Mouse (Mus musculus): ENCODE measurements at regions not wholly inside any gene's neighbourhood (a gene's known extent, or its start where the extent isn't known, plus 50 kb on each side); places are given as distances from the start of the nearest gene placed in this dataset.

DNA sequence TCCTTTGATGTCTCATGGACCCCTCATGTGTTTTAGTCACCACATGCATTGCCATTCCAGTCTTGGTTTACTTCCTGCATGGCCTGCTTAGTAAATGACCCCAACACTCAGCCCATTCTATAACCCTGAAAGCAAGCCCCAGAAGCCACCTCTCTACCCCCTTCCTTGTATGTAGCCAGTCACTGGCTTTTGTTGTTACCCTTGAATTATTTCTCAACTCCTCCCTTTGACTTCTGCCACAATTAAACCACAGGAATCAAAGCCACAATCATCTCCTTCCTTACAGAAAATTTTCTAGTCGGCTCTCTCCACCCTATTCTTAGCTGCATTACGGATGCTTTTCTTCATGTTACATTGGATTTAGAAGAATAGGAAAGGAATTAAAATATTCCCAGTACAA, 207.7 kb downstream of the Nfkbiz start:
- ATAC-seq (ENCODE audit: low FRiP score), result no peak
- Histone ChIP-seq H3K27me3 (ENCODE audit: control insufficient read depth, insufficient read depth, low read length) (no peaks in the 10 kb centered on the region), H3K9ac (no peak overlapping the region), H3K4me1 (replicated peaks; ENCODE audit: control insufficient read depth, insufficient read depth, low read length) (no peaks in the 10 kb centered on the region), H3K36me3 (replicated peaks; ENCODE audit: control insufficient read depth, insufficient read depth) (no peaks in the 10 kb centered on the region), H3K4me2 (replicated peaks) (no peak overlapping the region), H3K4me3 (replicated peaks; ENCODE audit: low read length) (no peak overlapping the region), H3K27ac (no peak overlapping the region), H3K9me3 (ENCODE audit: control insufficient read depth, low read length) (peaks cover 6% of the 10 kb centered on the region; the same call in 1 of the 2 replicates)
- 66% methylated on average over 2 of the region's 2 CpGs for WGBS
- DNase-seq (ENCODE audit: low spot score), result no peak

DNA sequence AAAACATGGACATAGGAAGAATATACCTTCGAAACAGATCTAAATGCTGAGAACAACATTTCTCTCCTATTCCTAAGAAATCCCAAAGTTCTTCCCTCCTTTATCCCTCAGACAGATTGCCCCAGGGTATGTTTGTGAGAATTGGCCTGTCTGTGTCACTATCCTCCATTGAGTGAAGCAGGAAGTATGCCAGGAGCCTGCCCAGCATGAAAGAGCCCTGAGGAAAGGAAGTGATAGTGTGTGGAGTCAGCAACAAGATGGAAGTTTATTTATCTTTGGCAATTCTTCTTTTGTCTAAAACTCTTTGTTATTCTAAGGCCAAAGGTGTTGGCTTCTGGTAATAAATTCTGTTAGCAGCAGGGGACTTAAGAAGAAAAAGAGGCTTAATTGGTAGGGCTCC, 211.2 kb downstream of the Nfkbiz start:
- no peak for DNase-seq (ENCODE audit: low spot score)
- no peaks in the 10 kb centered on the region for H3K4me1 ChIP-seq (replicated peaks; ENCODE audit: control insufficient read depth, insufficient read depth, low read length)
- H3K4me3 ChIP-seq (replicated peaks; ENCODE audit: low read length), result no peak overlapping the region
- 94% methylated on average over 1 of the region's 1 CpGs for WGBS
- H3K36me3 ChIP-seq (replicated peaks; ENCODE audit: control insufficient read depth, insufficient read depth), result no peaks in the 10 kb centered on the region
- H3K9me3 ChIP-seq (ENCODE audit: control insufficient read depth, low read length), result peaks cover 6% of the 10 kb centered on the region; the same call in 1 of the 2 replicates
- no peak overlapping the region for H3K4me2 ChIP-seq (replicated peaks)
- no peaks in the 10 kb centered on the region for H3K27me3 ChIP-seq (ENCODE audit: control insufficient read depth, insufficient read depth, low read length)
- H3K27ac ChIP-seq, result no peak overlapping the region
- no peak for ATAC-seq (ENCODE audit: low FRiP score)
- H3K9ac ChIP-seq, result no peak overlapping the region

DNA sequence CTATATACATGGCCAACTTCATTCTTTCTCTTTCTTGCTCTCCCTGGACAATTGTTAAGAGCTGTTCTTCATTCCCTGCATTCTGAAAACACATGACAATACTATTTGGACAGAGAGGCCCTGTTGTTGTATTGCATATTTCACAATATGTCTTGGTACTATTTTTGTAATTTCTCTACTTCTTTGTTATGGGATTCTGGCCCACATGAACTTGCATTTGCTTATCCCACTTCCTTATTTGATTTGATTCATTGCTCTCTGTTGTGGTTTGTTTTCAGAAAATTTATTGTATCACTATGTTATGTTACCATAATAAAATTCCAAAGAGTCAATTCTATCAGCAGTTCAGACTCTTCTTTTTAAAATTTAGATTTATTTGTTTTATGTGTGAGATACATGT, 215.3 kb downstream of the Nfkbiz start:
- no peaks in the 10 kb centered on the region for H3K4me1 ChIP-seq (replicated peaks; ENCODE audit: control insufficient read depth, insufficient read depth, low read length)
- H3K9ac ChIP-seq, result no peak overlapping the region
- ATAC-seq (ENCODE audit: low FRiP score), result no peak
- DNase-seq (ENCODE audit: low spot score), result no peak
- no peak overlapping the region for H3K4me3 ChIP-seq (replicated peaks; ENCODE audit: low read length)
- H3K9me3 ChIP-seq (ENCODE audit: control insufficient read depth, low read length), result peaks cover 6% of the 10 kb centered on the region; the same call in 1 of the 2 replicates
- H3K27ac ChIP-seq, result no peak overlapping the region
- no peak overlapping the region for H3K4me2 ChIP-seq (replicated peaks)
- H3K36me3 ChIP-seq (replicated peaks; ENCODE audit: control insufficient read depth, insufficient read depth), result no peaks in the 10 kb centered on the region
- no peaks in the 10 kb centered on the region for H3K27me3 ChIP-seq (ENCODE audit: control insufficient read depth, insufficient read depth, low read length)

DNA sequence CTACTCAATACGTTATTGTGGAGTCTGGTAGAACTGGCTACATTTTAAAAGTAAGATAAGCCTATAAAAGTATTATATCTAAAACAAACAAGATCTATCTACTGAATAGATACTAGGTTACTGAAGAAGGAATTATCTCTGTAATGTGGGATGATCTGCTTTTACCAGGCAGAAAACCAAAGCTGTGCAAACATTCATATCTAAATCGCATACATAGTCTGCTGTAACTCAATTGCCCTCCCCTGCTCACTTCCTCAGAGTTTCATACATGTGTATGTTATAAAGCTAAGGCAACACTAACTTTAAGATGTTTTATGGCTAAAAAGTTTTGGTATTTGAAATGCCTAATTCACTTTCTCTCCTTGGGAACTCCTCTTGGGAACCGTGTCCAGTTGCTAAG, 219.0 kb downstream of the Nfkbiz start:
- DNase-seq (ENCODE audit: low spot score), result no peak
- Histone ChIP-seq H3K4me1 (replicated peaks; ENCODE audit: control insufficient read depth, insufficient read depth, low read length) (no peaks in the 10 kb centered on the region), H3K4me2 (replicated peaks) (no peak overlapping the region), H3K36me3 (replicated peaks; ENCODE audit: control insufficient read depth, insufficient read depth) (no peaks in the 10 kb centered on the region), H3K9ac (no peak overlapping the region), H3K9me3 (ENCODE audit: control insufficient read depth, low read length) (no peaks in the 10 kb centered on the region), H3K27ac (no peak overlapping the region), H3K4me3 (replicated peaks; ENCODE audit: low read length) (no peak overlapping the region), H3K27me3 (ENCODE audit: control insufficient read depth, insufficient read depth, low read length) (no peaks in the 10 kb centered on the region)
- WGBS, result 78% methylated on average over 3 of the region's 3 CpGs
- no peak for ATAC-seq (ENCODE audit: low FRiP score)

DNA sequence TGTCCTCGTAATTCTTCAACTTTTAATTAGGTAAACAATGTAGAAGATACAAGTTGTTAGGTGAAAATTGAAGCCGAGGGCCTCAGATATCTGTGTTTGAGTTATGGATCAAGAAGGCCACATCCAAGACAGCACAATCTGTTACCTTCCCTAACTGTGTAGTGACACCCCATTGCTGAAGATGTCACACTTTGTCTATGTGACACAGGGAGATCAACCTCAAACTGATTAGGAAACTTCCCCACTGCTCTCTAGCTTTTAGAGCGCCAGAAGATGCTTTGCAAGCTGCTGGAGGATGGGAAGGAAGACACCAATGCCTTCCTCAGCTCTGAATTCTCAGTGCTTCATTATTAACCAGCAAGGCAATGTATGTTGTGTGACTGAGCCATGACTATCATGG, 220.7 kb downstream of the Nfkbiz start:
- H3K36me3 ChIP-seq (replicated peaks; ENCODE audit: control insufficient read depth, insufficient read depth), result no peaks in the 10 kb centered on the region
- no peaks in the 10 kb centered on the region for H3K4me1 ChIP-seq (replicated peaks; ENCODE audit: control insufficient read depth, insufficient read depth, low read length)
- WGBS, result 93% methylated on average over 3 of the region's 3 CpGs
- H3K4me3 ChIP-seq (replicated peaks; ENCODE audit: low read length), result no peak overlapping the region
- H3K9me3 ChIP-seq (ENCODE audit: control insufficient read depth, low read length), result no peaks in the 10 kb centered on the region
- DNase-seq (ENCODE audit: low spot score), result no peak
- no peak overlapping the region for H3K4me2 ChIP-seq (replicated peaks)
- H3K27ac ChIP-seq, result no peak overlapping the region
- ATAC-seq (ENCODE audit: low FRiP score), result no peak
- H3K27me3 ChIP-seq (ENCODE audit: control insufficient read depth, insufficient read depth, low read length), result no peaks in the 10 kb centered on the region
- no peak overlapping the region for H3K9ac ChIP-seq

DNA sequence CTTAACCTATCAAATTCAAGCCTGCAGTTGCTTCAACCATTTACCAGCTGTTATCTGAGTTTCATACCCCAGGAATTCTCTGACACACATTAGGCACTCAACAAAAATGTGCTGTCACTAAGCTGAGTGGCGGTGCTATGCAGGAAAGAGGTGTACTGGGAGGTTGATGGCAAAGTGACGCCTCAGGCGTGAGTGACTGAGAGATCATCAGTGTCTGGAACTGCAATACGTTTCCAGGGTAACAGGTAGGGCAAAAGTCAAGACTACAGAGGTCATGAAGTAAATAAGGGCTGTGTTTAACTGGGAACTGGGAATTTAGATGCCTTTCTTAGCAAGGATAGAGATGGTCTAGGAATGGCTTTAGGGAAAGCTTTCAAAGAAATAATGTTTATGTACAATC, 221.2 kb downstream of the Nfkbiz start:
- ATAC-seq (ENCODE audit: low FRiP score), result no peak
- no peaks in the 10 kb centered on the region for H3K9me3 ChIP-seq (ENCODE audit: control insufficient read depth, low read length)
- no peaks in the 10 kb centered on the region for H3K36me3 ChIP-seq (replicated peaks; ENCODE audit: control insufficient read depth, insufficient read depth)
- WGBS, result 67% methylated on average over 4 of the region's 4 CpGs
- H3K9ac ChIP-seq, result no peak overlapping the region
- no peak for DNase-seq (ENCODE audit: low spot score)
- H3K27ac ChIP-seq, result no peak overlapping the region
- no peak overlapping the region for H3K4me2 ChIP-seq (replicated peaks)
- H3K4me1 ChIP-seq (replicated peaks; ENCODE audit: control insufficient read depth, insufficient read depth, low read length), result no peaks in the 10 kb centered on the region
- no peaks in the 10 kb centered on the region for H3K27me3 ChIP-seq (ENCODE audit: control insufficient read depth, insufficient read depth, low read length)
- no peak overlapping the region for H3K4me3 ChIP-seq (replicated peaks; ENCODE audit: low read length)

DNA sequence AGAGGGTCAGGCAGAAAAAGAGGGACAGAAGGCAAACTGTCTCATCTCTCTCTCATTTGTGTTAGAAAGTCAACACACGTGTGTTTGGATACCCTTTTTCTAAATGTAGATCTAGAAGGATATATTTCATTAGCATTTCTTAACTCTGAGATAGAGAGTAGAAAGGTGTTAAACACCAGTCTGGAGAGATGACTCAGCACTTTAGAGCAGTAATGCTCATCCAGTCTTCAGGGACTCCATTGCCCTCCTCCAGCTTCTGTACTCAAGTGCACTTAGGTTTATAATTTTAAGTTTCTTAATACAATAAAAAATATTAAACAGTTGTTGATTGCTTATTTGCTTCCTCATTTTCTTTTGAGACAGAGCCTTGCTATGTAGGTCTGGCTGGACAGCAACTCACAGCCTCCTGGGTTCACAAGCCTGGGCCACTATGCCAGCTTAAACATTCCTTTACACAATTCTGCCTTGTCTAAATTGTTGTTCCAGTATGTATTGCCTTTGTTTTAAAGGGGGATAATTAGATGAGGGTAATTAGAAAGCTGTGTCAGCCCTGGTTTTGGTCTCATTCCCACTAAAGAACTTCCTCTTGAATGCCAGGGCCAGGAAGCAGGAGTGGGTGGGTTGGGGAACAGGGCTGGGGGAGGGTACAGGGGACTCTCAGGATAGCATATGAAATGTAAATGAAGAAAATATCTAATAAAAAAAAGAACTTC, 222.1 kb downstream of the Nfkbiz start:
- Histone ChIP-seq H3K4me3 (replicated peaks; ENCODE audit: low read length) (no peak overlapping the region), H3K36me3 (replicated peaks; ENCODE audit: control insufficient read depth, insufficient read depth) (no peaks in the 10 kb centered on the region), H3K9me3 (ENCODE audit: control insufficient read depth, low read length) (no peaks in the 10 kb centered on the region), H3K27ac (no peak overlapping the region), H3K4me2 (replicated peaks) (no peak overlapping the region), H3K9ac (no peak overlapping the region), H3K4me1 (replicated peaks; ENCODE audit: control insufficient read depth, insufficient read depth, low read length) (no peaks in the 10 kb centered on the region), H3K27me3 (ENCODE audit: control insufficient read depth, insufficient read depth, low read length) (no peaks in the 10 kb centered on the region)
- WGBS, result 79% methylated on average over 1 of the region's 1 CpGs
- no peak for DNase-seq (ENCODE audit: low spot score)
- ATAC-seq (ENCODE audit: low FRiP score), result no peak

DNA sequence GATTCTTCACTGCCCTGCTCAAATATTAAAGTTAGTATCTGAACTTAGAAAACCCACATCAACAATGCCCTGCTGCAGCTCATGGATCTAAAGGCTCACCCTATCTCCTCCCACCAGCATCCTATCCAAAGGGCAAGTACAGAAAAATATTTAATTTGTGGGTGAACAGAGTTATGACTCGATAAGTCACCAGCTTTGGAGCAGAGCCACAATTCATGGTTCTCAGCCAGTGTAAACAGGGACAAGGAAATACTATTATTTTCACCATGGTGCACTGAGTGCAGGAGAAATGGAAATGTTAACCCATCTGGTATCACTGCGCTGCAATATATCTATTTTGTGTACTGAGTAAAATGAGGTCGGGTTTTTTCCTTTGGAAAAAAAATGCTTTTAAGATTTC, 225.8 kb downstream of the Nfkbiz start:
- H3K27ac ChIP-seq, result no peak overlapping the region
- WGBS, result 91% methylated on average over 3 of the region's 3 CpGs
- H3K4me1 ChIP-seq (replicated peaks; ENCODE audit: control insufficient read depth, insufficient read depth, low read length), result no peaks in the 10 kb centered on the region
- DNase-seq (ENCODE audit: low spot score) (no peak), ATAC-seq (ENCODE audit: low FRiP score) (no peak)
- H3K27me3 ChIP-seq (ENCODE audit: control insufficient read depth, insufficient read depth, low read length), result no peaks in the 10 kb centered on the region
- H3K4me3 ChIP-seq (replicated peaks; ENCODE audit: low read length), result no peak overlapping the region
- no peak overlapping the region for H3K9ac ChIP-seq
- H3K9me3 ChIP-seq (ENCODE audit: control insufficient read depth, low read length), result no peaks in the 10 kb centered on the region
- no peaks in the 10 kb centered on the region for H3K36me3 ChIP-seq (replicated peaks; ENCODE audit: control insufficient read depth, insufficient read depth)
- no peak overlapping the region for H3K4me2 ChIP-seq (replicated peaks)

DNA sequence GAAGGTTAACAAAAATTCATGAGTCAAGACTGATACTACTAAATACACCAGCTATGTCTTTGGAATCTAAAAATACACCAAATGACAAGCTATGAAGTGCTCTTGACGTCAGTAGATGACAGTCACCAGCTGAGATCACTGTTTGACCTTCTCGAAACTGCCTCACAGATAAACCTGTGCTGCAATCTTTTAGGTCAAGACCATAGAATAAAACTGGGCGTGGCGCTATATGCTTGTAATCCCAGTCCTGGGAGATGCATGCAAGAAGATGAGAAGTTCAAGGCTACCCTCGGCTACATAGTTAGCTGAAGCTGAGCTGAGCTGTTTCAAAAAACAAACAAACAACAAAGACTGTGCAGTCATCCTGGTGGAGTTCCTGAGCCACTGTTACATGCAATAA, 226.7 kb downstream of the Nfkbiz start:
- 90% methylated on average over 5 of the region's 5 CpGs for WGBS
- no peak for DNase-seq (ENCODE audit: low spot score)

DNA sequence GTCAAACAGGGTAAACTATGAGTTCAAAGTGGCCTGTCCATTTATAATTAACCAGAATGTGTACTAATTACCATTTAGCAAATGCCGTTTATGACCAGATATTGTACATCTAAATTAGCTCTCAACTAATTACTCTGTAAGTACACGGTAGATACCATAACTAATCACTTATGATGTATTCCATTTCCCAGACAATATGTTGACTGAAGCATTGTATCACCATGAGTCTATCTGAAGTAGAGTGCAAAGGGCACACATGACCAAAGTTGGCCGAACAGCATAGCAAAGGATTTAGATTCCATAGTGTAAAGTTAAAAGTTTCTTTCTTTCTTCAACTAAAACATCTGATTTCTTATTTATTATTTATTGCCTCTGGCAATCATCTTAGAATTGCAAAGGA, 227.5 kb downstream of the Nfkbiz start:
- Histone ChIP-seq H3K4me2 (replicated peaks) (no peak overlapping the region), H3K4me1 (replicated peaks; ENCODE audit: control insufficient read depth, insufficient read depth, low read length) (no peaks in the 10 kb centered on the region), H3K4me3 (replicated peaks; ENCODE audit: low read length) (no peak overlapping the region), H3K27ac (no peak overlapping the region), H3K27me3 (ENCODE audit: control insufficient read depth, insufficient read depth, low read length) (no peaks in the 10 kb centered on the region), H3K9me3 (ENCODE audit: control insufficient read depth, low read length) (no peaks in the 10 kb centered on the region), H3K36me3 (replicated peaks; ENCODE audit: control insufficient read depth, insufficient read depth) (no peaks in the 10 kb centered on the region), H3K9ac (no peak overlapping the region)
- no peak for ATAC-seq (ENCODE audit: low FRiP score)
- WGBS, result 78% methylated on average over 3 of the region's 3 CpGs
- no peak for DNase-seq (ENCODE audit: low spot score)

More for the DNA sequence above, 226.7 kb downstream of the Nfkbiz start:
- Histone ChIP-seq H3K4me1 (replicated peaks; ENCODE audit: control insufficient read depth, insufficient read depth, low read length) (no peaks in the 10 kb centered on the region), H3K4me2 (replicated peaks) (no peak overlapping the region), H3K4me3 (replicated peaks; ENCODE audit: low read length) (no peak overlapping the region), H3K36me3 (replicated peaks; ENCODE audit: control insufficient read depth, insufficient read depth) (no peaks in the 10 kb centered on the region), H3K27ac (no peak overlapping the region), H3K27me3 (ENCODE audit: control insufficient read depth, insufficient read depth, low read length) (no peaks in the 10 kb centered on the region), H3K9ac (no peak overlapping the region), H3K9me3 (ENCODE audit: control insufficient read depth, low read length) (no peaks in the 10 kb centered on the region)
- no peak for ATAC-seq (ENCODE audit: low FRiP score)
